Mouse (Mus musculus) CH12.LX (cell line): ENCODE results near the gene Tsen54. TPM values are rescaled to one million over a fixed set of nuclear protein-coding genes. Genes with fewer than 3 reads are reported as not detected.

Experiments used
- DNase-seq: peaks from one replicate; pipeline ENCODE4 v3.0.0-alpha.2; 2013; ENCODE audit errors: extremely low read depth
- H3K27ac ChIP-seq: 2 replicates; pipeline ENCODE4 v1.5.1; 2012; ENCODE audit warnings: low read depth, mild to moderate bottlenecking, control low read depth, moderate library complexity; ENCODE audit not compliant: insufficient read depth
- H3K27me3 ChIP-seq: replicated peaks from 2 replicates; pipeline ENCODE3; 2012; ENCODE audit warnings: inconsistent platforms
- H3K36me3 ChIP-seq, 2 experiments: replicated peaks in 1 of 2; 2 replicates each; pipeline versions ENCODE3 to v1.6.1; 2012; ENCODE audit warnings: inconsistent platforms in 1 of 2, low read length in 1 of 2, mild to moderate bottlenecking in 1 of 2, mixed read lengths in 1 of 2, moderate library complexity in 1 of 2; ENCODE audit not compliant: control insufficient read depth in 1 of 2, insufficient read depth in 1 of 2
- H3K4me1 ChIP-seq, 2 experiments: 2 replicates each; pipeline ENCODE4 v1.6.1; 2012; ENCODE audit warnings: inconsistent platforms in 1 of 2, moderate library complexity in 1 of 2; ENCODE audit not compliant: insufficient read depth in 2 of 2, control insufficient read depth in 1 of 2
- H3K4me2 ChIP-seq: 2 replicates; pipeline ENCODE4 v1.6.1; 2012; ENCODE audit warnings: low read depth, mild to moderate bottlenecking, control low read depth; ENCODE audit not compliant: poor library complexity, insufficient read depth, severe bottlenecking
- H3K4me3 ChIP-seq, 3 experiments: fragments of 150-350 bp in 1 of 3; sonication (generic) in 1 of 3; replicated peaks in 1 of 3; 2 replicates each; pipeline versions ENCODE3 to v1.5.1; 2011 to 2012; ENCODE audit warnings: low read depth in 2 of 3, low read length in 2 of 3, mild to moderate bottlenecking in 2 of 3, moderate library complexity in 2 of 3, control low read depth in 1 of 3, improper control_type of control experiment in 1 of 3, inconsistent platforms in 1 of 3, mixed read lengths in 1 of 3; ENCODE audit not compliant: poor library complexity in 1 of 3
- H3K79me2 ChIP-seq: replicated peaks from 2 replicates; pipeline ENCODE4 v1.6.1; 2012; ENCODE audit warnings: mild to moderate bottlenecking, moderate library complexity; ENCODE audit not compliant: control insufficient read depth, poor library complexity, insufficient read depth, severe bottlenecking; ENCODE audit errors: extremely low read depth
- H3K9ac ChIP-seq: 2 replicates; pipeline ENCODE4 v1.6.1; 2012; ENCODE audit warnings: low read depth, mild to moderate bottlenecking, control low read depth, moderate library complexity; ENCODE audit not compliant: insufficient read depth
- H3K9me3 ChIP-seq: replicated peaks from 2 replicates; pipeline ENCODE3; 2012; ENCODE audit warnings: low read length, inconsistent platforms, mixed read lengths
- BHLHE40 ChIP-seq: IDR thresholded peaks from 2 replicates; pipeline ENCODE4 v1.6.1; 2011; ENCODE audit warnings: mild to moderate bottlenecking, low read depth, low read length, improper control_type of control experiment
- CHD2 ChIP-seq: IDR thresholded peaks from 2 replicates; pipeline ENCODE4 v1.6.1; 2011; ENCODE audit warnings: low read length, improper control_type of control experiment
- CTCF ChIP-seq, 2 experiments: IDR thresholded peaks in 1 of 2; conservative IDR thresholded peaks in 1 of 2; 2 replicates each; pipeline ENCODE4 v1.5.1; 2011 to 2012; ENCODE audit warnings: low read depth in 2 of 2, low read length in 2 of 2, improper control_type of control experiment in 1 of 2, inconsistent platforms in 1 of 2, mild to moderate bottlenecking in 1 of 2, moderate library complexity in 1 of 2
- E2F4 ChIP-seq: IDR thresholded peaks from 2 replicates; pipeline ENCODE4 v1.6.1; 2011; ENCODE audit warnings: low read depth, low read length, improper control_type of control experiment; ENCODE audit not compliant: insufficient replicate concordance
- GABPA ChIP-seq: IDR thresholded peaks from 2 replicates; pipeline ENCODE4 v1.6.1; 2012; ENCODE audit warnings: low read depth, low read length, improper control_type of control experiment, inconsistent platforms; ENCODE audit not compliant: insufficient replicate concordance
- HCFC1 ChIP-seq: IDR thresholded peaks from 2 replicates; pipeline ENCODE4 v1.6.1; 2012; ENCODE audit warnings: low read depth, mild to moderate bottlenecking, inconsistent platforms, low read length, improper control_type of control experiment
- IRF4 ChIP-seq: IDR thresholded peaks from 2 replicates; pipeline ENCODE4 v1.6.1; 2014; ENCODE audit warnings: low read depth, mild to moderate bottlenecking, inconsistent platforms, low read length, improper control_type of control experiment
- MAFK ChIP-seq: IDR thresholded peaks from 2 replicates; pipeline ENCODE4 v1.6.1; 2011; ENCODE audit warnings: low read length, improper control_type of control experiment; ENCODE audit not compliant: insufficient replicate concordance
- MAZ ChIP-seq: IDR thresholded peaks from 2 replicates; pipeline ENCODE4 v1.6.1; 2012; ENCODE audit warnings: low read depth, mild to moderate bottlenecking, inconsistent platforms, low read length, improper control_type of control experiment, moderate library complexity
- PAX5 ChIP-seq: IDR thresholded peaks from 2 replicates; pipeline ENCODE4 v1.6.1; 2012; ENCODE audit warnings: low read length, inconsistent platforms, mixed read lengths
- POLR2A ChIP-seq: IDR thresholded peaks from 2 replicates; pipeline ENCODE4 v1.6.1; 2011; ENCODE audit warnings: low read depth, mild to moderate bottlenecking, improper control_type of control experiment, low read length
- RAD21 ChIP-seq: IDR thresholded peaks from 2 replicates; pipeline ENCODE4 v1.6.1; 2011; ENCODE audit warnings: low read depth, mild to moderate bottlenecking, low read length, improper control_type of control experiment, moderate library complexity
- RCOR1 ChIP-seq: conservative IDR thresholded peaks from 2 replicates; pipeline ENCODE4 v1.6.1; 2012; ENCODE audit warnings: low read depth, mild to moderate bottlenecking, inconsistent platforms, low read length, improper control_type of control experiment
- SIN3A ChIP-seq: IDR thresholded peaks from 2 replicates; pipeline ENCODE4 v1.6.1; 2012; ENCODE audit warnings: low read length, improper control_type of control experiment, inconsistent platforms
- SMC3 ChIP-seq: IDR thresholded peaks from 2 replicates; pipeline ENCODE4 v1.6.1; 2011; ENCODE audit warnings: low read depth, low read length, improper control_type of control experiment
- USF1 ChIP-seq: IDR thresholded peaks from 2 replicates; pipeline ENCODE4 v1.6.1; 2014; ENCODE audit warnings: low read depth, mild to moderate bottlenecking, inconsistent platforms, low read length, improper control_type of control experiment
- USF2 ChIP-seq: conservative IDR thresholded peaks from 2 replicates; pipeline ENCODE4 v1.6.1; 2011; ENCODE audit warnings: low read depth, low read length, improper control_type of control experiment
- ZC3H11A ChIP-seq: IDR thresholded peaks from 2 replicates; pipeline ENCODE4 v1.6.1; 2012; ENCODE audit warnings: low read depth, mild to moderate bottlenecking, inconsistent platforms, low read length, improper control_type of control experiment
- ZKSCAN1 ChIP-seq: IDR thresholded peaks from 2 replicates; pipeline ENCODE4 v1.6.1; 2012; ENCODE audit warnings: low read depth, inconsistent platforms, low read length, improper control_type of control experiment, borderline replicate concordance
- ZMIZ1 ChIP-seq: IDR thresholded peaks from 2 replicates; pipeline ENCODE4 v1.6.1; 2012; ENCODE audit warnings: low read depth, mild to moderate bottlenecking, inconsistent platforms, low read length, improper control_type of control experiment
- dilution Hi-C: fragments of 300-500 bp; cut with MboI; formaldehyde crosslinking; loops from 2 replicates; pipeline ENCODE4 v1.14.3; 2020; ENCODE audit warnings: low sequenced_read_pairs; ENCODE audit not compliant: extremely low pct_unique_long_range_greater_than_20kb, extremely low pct_ligation_motif_present
- in situ Hi-C: fragments of 300-500 bp; cut with MboI; formaldehyde crosslinking; loops from 3 replicates; pipeline ENCODE4 v1.14.3; 2019; ENCODE audit warnings: low sequenced_read_pairs, low pct_ligation_motif_present, low pct_unique_long_range_greater_than_20kb, mixed read lengths
- polyA plus RNA-seq: library from polyadenylated mRNA; unstranded; fragments of >175 nt; gene quantifications from 2 replicates; pipeline ENCODE4 v1.2.1, GENCODE M21; 2012; ENCODE audit warnings: low read depth; ENCODE audit not compliant: insufficient read length
- total RNA-seq, 2 experiments: library from RNA; depleted of rRNA; stranded (reverse); fragments of 300-350 nt in 1 of 2; fragments of >200 nt in 1 of 2; gene quantifications; 2 replicates each; pipeline ENCODE4 v1.2.3; 2012 to 2014

Tsen54 gene
- total and polyA plus RNA-seq, 3 experiments, result 45.8 to 71.1 (median 59.4) TPM

- dilution Hi-C loops, result no loop called here
- TF ChIP-seq ZMIZ1, result no peak
- TF ChIP-seq POLR2A, result no peak
- TF ChIP-seq ZKSCAN1, result no peak
- no peak for TF ChIP-seq BHLHE40
- no peak for TF ChIP-seq USF2
- no peak for TF ChIP-seq IRF4
- no peak for TF ChIP-seq MAFK
- no peak for TF ChIP-seq SIN3A
- in situ Hi-C loops, result no loop called here
- H3K9ac ChIP-seq, result no peak overlapping the region
- no peak overlapping the region for H3K4me3 ChIP-seq
- peaks cover 39% of the 10 kb centered on the region for H3K27me3 ChIP-seq
- no peaks in the 10 kb centered on the region for H3K9me3 ChIP-seq
- H3K79me2 ChIP-seq, result no peaks in the 10 kb centered on the region
- DNase-seq, result no peak
- no peak overlapping the region for H3K4me2 ChIP-seq
- no peak overlapping the region for H3K27ac ChIP-seq
- peaks cover 3 to 4% of the 10 kb centered on the region in 2 experiments; a peak in 2 of 4 replicates for H3K4me1 ChIP-seq
- H3K36me3 ChIP-seq, result peaks cover 18 to 28% of the 10 kb centered on the region in 2 experiments
Observed at GRCm38 (mm10) chr11:115857936-115858335, 43.4 kb downstream of the Tsen54 start.

- Histone ChIP-seq H3K9me3 (no peaks in the 10 kb centered on the region), H3K4me1 (peaks cover 3 to 4% of the 10 kb centered on the region in 2 experiments; a peak in 2 of 4 replicates), H3K4me2 (peak within 1 kb of the TSS; percentile 64; the same call in 1 of the 2 replicates), H3K4me3 (no peak within 1 kb of the TSS), H3K36me3 (peaks cover 14 to 24% of the 10 kb centered on the region in 2 experiments), H3K79me2 (no peaks in the 10 kb centered on the region), H3K27me3 (peaks cover 43% of the 10 kb centered on the region), H3K27ac (no peak within 1 kb of the TSS), H3K9ac (no peak within 1 kb of the TSS)
- in situ Hi-C loops, result no loop called here
- TF ChIP-seq GABPA (no peak), SMC3 (no peak), CHD2 (no peak), MAZ (no peak), PAX5 (no peak), HCFC1 (no peak), USF1 (no peak), RAD21 (no peak), RCOR1 (no peak), E2F4 (no peak), CTCF (conservative IDR thresholded peaks at IDR 0.05 in 1 of 2, IDR thresholded peaks at IDR 0.05 in 1 of 2; ENCODE audit: low read depth in 2 of 2, low read length in 2 of 2) (no peak), MAFK (no peak), ZC3H11A (no peak)
- DNase-seq, result no peak
- dilution Hi-C loops, result no loop called here
Observed at GRCm38 (mm10) chr11:115858354-115858753, 43.8 kb downstream of the Tsen54 start, which contains the start of gene Myo15b. Gene Myo15b, plus strand, starts transcription at chr11:115858406.
